Mouse (Mus musculus) kidney, postnatal 25 days (tissue): Measurements from ENCODE around the gene Uaca.

Experiments
- DNase-seq, 2 experiments: peaks; one replicate each; pipeline ENCODE4 v3.0.0; 2021; ENCODE audit warnings: mixed read lengths in 2 of 2

Gene Uaca

DNA sequence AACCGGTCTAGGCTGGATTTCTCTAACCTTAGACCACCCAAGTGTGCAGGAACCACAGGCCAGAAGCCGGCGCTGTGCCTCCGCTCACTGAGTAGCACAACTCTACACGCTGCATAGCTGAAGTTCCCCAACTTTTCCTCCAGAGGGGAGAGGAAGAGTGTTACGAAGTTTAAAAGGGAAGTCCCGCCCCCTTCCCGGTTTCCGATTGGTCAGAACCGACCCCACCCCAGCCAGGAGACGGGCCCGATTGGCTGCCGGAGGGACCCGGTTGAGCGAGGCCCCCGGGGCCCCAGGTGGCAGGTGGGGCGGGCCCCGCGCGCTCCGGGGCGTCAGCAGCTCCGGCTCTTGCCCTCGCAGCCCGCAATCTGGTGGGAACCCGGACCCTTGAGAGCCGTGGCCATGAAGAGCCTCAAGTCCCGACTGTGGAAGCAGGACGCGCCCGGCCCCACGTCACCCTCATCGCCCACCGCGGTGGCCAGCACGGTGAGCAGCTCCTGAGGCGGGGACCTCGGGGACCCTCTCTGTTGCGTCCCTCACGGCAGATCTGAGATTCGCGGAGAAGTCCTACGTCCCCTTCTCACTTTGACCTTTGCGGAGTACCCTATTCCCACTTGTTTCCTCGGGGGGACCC is at the start of gene Uaca:
Gene Uaca, plus strand, starts transcription at position 333 of the 631 bp plus-strand sequence.
- DNase-seq, result peak; percentile 99

DNA sequence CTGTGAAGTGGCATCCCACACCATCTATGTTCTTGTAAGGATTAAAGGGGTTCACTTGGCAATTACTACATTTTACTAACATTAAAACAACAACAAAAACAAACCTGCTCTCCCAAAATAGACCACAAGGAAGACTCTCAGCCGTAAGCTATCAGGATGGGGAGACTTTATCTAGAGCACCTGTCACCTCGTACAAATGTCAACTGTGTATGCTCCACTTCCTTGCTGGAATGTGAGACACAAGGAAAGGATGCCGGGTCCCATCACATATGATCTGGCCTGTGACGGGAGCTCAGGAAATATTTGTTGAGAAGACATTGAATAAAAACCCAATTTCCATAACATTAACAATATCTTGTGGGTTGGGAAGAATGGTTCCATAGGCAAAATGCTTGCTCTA is 49.4 kb upstream of the Uaca start:
- no peak for DNase-seq

DNA sequence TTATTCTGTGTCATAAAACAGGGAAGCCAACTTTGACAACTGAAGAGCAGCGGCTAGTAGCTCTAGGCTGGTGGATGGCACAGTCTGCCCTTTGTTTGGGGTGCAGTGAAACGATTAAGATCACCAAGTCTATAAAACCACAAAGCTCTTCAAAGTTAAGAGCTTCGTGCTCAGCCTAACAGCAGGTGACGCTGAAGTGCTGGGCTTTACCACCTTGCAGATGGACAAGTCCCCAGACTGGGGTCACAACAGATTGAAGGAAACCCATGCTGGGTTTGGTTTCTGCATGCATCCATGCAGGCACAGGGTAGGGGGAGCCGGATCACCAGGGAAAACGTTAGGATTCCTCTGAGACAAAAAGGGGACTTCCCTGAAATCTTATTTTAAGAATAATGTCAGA is 47.8 kb upstream of the Uaca start:
- DNase-seq, result no peak

DNA sequence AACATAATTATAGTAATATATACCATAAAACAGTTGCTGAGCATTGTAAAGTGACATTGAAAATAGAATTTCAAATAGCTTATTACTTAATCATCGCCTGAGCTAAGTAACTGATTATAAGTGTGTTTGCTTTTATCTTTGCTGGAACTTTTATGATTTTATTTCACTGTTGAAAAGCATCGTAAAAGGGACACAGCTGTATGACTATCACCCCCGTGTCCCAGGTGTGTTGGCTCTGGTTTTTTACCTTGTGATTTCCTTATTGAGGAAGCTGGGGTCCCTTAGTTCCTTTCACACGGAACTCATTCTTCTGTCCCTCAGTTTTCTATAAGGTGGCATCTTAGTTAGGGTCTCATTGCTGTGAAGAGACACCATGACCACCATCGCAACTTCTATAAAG is 46.7 kb upstream of the Uaca start:
- DNase-seq, result no peak

DNA sequence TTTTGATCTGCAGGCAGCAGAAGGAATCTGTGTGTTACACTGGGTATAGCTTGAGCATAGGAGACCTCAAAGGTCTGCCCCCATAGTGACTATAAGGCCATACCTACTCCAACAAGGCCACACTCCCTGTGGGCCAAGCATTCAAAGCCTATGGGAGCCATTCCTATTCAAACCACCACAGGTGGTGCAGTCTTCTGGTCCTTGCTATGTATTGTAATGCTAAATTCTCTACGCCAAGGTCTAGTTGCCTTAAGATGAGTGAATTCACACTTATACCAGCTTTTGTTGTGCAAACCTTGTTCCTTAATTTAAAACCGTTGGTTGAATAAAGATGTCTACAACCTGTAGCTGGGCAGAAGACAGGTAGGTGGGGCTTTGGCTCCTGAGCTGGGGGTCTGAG is 46.2 kb upstream of the Uaca start:
- no peak for DNase-seq

DNA sequence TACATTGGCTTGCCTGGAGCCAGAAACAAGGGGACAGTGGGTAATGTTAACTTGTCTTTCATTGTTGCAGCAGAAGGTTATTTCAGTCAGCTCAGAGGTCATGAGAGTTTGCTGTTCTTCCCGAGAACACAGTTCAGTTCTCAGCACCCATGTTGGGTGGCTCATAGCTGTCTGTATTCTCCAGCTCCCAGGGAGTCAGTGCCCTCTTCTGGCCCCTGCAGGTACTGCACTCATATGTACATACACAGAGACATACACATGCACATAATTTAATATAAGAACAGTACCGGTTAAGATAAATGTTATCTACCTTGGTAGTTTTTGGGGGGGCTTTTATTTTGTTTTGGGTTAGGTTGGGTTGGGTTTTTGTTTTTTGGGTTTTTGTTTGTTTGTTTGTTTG is 45.2 kb upstream of the Uaca start:
- DNase-seq, result peak in 1 of 2 experiments; percentile 30

DNA sequence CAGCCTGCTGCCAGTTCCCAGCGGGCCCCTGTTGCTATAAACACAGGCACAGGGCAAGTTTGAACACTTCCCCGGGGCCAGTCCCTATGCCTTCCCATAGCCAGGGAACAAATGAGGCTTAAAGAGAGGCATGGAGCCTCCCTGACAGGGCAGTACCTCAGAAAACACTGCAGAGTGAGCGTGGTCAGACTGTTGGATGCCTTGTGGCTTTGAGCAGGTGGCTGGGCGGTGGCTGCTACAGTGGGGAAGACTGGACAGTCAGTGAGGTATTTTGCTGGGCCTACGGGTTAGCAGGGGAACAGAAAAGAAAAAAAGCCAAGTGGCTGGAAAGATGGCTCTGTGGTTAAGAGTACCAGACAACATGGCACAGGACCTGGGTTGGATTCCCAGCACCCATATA is 43.2 kb upstream of the Uaca start:
- DNase-seq, result no peak

DNA sequence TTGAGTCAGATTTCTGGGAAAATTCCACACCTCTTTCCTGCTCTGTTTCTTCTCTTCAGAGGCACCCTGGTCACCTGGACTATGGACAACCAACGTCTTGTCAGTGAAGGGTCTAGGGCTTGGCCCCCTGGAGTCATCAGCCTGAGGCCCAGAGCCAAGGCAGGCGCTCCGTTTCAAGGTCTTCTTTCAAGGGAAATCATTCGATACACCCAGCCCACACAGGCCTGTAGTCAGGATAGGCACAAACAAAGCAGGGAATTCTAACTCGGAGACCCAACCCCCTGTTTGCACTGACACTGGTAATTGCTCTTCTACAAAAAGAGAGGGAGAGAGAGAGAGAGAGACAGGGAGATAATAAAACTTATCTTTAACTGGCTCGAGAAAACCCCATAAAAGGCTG is 42.4 kb upstream of the Uaca start:
- DNase-seq, result no peak

DNA sequence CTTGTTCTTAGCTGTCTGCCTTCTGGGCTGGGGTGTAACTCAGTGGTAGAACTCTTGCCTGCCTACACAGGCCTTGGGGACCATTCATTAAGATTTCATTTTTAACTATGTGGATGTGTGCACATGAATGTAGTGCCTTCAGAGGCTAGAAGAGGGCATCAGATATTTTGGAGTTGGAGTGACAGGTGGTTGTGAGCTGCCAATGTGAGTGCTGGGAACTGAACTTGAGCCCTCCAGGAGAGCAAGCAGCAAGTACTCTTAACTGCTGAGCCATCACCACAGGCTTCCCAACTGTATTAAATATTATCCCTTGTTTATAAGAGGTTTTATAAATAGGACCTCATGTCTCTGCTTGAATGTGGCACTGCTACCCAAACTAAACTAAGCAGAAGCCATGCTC is 41.7 kb upstream of the Uaca start:
- DNase-seq, result no peak

DNA sequence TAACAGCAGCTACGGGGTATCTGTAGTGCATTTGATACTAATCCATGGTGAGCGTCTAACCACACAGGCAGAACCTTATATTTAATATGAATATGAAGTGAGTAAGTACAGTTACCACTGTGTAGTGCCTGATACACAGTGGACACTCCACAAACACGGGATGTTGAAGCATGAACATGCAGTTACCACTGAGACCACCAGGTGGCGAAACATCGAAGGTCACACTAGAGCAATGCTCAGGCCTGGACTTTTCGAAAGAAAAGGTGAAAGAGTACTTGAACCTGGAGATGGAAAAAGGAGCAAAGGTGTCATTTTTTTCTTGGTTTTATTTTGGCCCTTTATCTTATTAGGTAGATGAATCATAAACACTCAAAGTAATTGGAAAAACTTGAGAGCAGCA is 38.1 kb upstream of the Uaca start:
- DNase-seq, result peak; percentile 73 to 89

DNA sequence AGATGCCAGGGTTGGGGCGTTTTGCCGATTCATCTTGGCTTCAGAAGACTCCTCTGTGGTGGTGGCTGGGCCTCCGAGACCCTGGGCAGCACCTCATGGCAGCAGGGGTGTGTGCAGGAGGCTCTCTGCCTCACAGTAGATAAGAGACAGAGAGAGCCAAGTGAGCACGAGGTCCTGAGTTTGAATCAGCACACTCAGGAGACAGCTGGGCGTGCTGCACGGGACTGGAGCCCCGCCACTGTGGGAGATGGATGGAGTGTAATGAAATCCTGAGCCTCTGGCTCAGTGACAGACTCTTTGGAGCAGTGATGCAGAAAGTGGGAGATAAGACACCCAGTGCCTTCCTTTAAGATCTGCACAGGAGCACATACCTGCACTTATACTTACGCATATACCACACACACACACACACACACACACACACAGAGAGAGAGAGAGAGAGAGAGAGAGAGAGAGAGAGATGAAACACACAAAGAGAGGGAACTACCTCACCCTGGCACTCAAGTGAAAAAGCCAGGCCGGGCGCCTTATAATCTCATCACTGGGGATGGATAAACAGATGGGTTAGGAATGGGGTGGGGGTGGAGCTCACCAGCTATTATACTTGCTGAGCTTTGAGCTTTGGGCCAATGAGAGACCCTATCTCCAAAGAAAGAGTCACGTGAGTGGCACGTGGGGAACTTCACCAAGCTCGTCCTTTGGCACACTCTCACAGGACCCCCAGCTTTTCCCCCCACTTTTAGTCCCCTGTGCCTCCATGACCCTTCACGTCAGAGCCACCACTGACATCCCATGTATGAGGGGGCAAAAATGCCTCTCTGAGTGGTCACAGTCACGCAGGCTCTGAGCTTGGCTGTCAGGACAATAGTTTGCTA is 37.2 kb upstream of the Uaca start:
- no peak for DNase-seq

DNA sequence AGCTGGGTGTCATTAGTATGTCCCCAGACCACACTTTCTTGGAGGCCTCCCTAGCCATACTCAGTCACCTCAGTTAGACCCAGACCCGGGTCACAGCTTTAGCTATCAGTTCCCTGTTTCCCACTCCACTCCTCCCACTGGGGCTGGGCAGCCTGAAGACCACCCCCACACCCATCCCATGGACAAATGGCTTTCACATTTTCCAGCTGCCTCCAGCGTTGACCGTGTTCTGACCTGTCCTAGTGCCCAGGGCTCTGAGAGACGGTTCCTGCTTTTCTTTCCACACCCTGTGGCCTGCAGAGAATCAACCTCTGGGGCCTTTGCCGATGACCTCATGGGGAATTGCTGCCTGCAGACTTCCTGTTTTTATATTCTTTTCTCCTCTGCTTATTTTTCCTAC is 36.5 kb upstream of the Uaca start:
- DNase-seq, result peak; percentile 26 to 51

DNA sequence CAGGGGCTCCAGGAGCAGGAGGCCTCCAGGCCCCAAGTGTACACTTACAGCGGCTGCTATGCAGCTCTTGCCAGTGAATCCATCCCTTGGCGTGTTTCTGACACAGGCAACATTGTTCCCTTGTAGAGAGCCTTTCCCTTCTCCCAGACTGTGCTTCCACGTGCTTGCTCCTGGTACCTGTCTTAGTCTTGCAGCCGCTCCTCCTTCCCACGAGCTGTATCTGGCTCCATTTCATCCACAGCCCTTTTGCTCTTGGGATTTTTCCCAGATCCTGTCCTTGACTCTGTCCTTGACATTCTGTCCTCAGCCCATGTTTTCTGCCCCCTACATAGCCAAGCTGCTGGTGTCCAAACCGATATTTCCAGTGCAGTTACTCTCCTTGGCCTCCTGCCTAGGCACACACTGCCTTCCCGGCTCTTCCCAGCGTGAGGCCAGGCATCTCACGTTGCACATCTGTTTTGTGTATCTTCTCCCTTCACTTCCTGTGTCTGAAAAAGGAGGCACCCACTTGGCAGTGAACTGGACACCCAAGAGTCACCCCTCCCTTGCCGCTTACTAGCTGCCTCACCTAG is 34.8 kb upstream of the Uaca start:
- DNase-seq, result peak in 1 of 2 experiments; percentile 49

DNA sequence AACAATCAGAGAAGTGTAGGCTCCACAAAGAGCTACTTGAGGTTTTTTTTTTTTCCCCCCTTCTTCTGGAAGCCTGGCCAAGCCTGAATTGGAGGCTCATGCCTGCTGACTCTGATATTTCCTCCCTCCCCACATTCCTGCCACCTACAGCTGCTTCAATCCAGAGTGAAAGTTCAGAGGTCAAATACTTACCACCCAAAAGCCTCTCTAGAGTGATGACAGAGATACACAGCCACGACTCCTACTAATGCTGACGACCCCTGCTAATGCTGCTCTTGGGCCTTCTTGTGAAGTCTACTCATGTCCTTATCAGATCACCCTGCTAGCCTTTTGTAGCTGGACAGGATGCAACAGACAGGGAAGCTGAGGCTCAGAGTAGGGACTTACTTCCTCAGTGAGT is 29.2 kb upstream of the Uaca start:
- DNase-seq, result no peak

DNA sequence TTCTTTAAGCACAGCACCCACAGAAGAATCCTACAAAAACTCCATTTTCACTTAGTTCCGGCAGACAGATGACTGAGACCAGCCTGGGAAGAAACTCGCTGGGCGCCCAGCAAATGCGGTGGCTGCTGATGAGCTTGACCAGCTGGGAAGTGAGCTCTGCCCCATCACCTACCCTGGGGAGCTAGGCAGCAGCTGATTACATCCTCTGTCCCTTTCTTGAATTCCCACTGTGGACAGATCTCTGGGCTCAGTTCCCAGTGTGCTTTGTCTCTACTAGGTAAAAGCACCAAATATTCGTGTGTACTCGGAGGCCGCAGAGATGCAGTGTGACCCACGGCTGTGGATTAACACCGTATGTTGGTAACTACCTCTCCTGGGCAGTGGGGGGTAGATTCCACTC is 25.9 kb upstream of the Uaca start:
- DNase-seq, result no peak

DNA sequence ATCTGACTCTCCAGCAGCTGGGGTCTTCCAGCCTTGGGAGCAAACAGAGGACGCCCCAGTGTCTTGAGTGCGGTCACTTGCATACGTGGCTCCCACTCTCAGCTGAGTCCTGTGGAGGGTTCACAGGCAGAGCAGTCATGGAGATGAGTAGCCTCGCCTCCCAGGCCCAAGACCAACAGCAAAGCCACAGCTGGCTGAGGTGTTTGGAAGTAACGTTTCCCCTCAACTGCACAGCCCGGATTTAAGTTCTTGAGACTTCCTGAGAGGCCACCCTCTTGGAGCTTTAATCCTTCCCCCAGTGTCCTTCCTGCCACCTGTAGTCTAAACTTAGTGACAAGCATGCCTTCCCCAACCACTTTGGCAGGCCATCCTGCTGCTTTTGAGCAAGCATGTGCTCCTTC is 24.6 kb upstream of the Uaca start:
- DNase-seq, result no peak

DNA sequence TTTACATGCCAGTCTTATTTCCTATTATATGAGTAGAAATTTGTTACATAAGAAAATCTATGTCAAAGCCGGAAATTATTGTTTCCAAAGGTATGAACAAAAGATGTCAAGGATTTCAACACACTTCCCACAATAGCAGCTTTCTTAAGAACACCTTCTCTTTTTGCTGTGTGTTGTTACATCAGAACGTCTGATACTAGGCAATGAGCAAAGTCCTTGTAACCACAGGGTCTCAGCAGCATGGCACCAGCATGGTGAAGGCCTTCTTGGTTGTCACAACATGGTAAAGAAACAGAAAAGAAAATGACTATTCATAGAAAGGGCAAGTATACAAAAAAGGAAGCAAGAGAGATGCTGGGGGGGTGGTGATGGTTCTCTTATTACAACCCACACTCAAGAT is 20.6 kb upstream of the Uaca start:
- no peak for DNase-seq

DNA sequence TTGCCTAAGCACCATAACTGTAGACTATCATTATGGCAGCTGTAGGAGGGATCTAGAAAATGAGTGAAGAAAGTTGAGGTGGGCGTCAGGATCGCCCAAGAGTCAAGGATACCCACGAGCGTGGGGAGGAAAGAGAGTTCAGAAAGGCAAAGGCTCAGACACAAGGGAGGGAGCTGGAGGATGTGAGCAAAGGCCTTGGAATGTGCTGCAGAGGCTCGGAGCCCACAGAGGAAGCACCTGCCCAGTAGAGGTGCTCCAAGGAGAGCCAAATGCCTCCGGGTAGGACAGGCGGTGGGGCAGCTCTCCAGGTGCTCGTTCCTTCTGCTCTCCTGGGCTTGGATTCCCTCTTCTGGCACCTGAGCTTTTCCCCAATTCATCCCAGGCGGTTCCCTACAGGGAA is 17.4 kb upstream of the Uaca start:
- no peak for DNase-seq

DNA sequence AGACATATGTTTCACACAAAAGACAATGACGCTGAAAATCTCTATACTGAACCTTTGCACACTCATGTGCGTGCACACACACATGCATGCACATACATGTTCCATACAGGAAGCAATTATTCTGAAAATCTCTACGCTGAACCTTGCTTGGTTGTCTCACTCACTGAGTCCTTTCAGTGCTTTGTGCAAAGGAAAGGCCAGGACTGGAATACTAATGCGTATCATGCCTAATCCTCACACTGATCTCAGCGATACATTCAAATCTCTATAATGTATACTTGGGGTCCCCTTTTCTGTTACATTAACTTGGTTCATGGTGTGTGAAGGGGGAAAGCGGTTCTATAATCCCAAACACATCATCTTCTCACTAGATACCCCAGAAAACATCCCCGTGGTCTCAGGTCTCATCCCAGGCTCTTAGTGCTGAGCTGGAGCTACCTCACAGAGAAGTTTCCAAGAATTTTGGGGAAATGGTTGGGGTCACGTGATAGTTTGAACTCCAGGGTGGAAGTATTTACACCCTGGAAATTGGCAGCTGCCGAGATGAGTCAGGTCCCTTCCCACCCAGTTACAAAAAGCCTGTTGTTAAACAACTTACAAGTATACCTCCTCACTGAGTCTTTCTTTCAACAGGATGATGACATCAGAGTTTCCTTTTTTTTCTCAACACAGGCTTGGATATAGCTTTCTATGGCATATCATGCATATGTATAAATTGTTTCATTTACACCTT is 12.1 kb upstream of the Uaca start:
- no peak for DNase-seq

DNA sequence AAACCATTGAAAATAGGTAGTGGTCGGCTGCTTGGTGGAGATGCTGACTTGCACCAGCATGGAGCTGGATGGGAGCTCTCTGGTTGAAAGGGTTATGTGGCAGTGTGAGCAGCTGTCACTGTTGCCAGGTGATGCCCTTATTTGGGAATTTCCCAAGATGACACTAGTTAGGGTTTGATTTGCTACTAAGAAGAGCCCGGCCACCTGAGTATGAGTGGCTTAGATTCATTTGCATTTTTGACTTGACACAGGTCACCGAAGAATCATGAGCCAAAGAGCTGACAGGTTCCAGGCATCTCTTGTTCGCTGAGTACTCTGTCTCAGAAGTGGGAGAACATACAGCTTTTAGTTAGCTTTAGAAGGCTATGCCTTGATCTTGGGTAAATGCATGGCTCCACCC is 9.3 kb upstream of the Uaca start:
- DNase-seq, result no peak

DNA sequence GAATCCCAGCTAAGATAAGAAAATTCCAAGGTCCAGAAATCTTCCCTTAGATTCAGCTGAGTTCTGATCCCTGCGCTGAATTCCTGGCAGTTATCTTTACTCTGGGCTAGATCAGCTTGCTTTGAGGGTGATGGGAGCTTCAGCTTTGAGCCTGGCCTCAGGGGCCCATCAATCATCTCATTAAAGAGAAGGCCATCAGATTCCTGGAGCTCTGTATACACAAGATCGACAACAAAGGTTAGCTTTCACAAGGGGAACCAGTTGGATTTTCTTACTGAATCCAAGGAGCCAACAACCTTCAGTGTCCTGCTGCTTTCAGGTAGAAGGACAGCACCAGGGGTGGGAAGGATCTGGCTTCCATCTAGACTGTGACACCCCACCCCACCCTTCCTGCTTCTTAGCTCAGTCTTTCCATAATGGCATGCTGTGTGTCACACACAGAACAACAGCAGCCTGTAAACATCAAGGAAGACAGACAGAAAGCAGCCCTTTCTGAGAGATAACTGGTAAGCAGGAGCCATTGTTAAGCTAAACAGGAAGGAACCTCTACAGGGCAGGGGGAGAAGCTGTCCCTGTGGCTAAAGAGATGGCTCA is 6.7 kb upstream of the Uaca start:
- no peak for DNase-seq

DNA sequence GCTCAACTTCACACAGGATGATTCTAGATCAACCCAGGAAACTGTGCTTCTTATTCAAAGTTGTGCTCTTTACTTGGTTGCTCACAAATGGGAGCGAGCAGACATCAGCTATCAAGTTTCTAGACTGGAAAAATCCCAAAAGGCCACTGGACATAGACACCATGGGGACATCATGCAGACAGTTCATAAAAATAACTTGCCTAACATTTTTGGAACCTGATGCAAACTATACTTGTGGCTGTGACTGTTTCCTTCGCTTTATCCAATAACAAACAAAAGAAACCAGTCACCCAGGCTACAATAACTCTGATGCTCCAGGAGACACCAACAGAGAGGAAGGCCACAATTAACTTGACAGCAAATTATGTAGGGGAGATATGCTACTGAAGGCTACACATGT is 4.1 kb upstream of the Uaca start:
- no peak for DNase-seq

DNA sequence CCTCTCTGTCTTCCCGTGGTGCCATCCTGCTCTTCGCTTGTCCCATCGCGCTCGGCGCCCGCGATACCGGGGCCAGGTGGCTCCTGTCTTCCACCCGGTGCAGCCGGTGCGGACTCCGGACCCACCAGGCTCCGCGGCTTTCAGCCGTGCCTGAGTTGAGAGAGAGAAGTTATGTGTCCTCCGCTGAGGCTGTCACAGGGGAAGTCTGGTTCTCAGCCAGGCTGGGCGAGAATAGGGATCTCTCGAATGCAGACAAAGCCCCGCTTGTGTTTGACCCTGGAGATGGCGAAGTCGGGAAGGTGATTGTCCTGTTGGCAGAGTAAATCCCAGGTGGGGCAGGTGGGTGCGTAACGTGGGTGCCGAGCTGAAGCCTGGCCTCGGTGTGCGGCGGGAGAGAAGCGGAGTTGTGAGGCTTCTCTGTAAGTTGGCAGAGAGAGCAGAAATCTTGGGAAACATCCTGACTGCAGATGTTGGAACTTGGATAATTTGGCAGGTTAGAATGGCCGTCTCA is 554 bp downstream of the Uaca start:
- peak; percentile 57 to 76 for DNase-seq
